Mouse (Mus musculus): ENCODE measurements around the gene Parp8. TPM values are rescaled to one million over a fixed set of nuclear protein-coding genes. Genes with fewer than 3 reads are reported as not detected.
A peak's percentile ranks its signal among the peaks of the same experiment; 100 is the strongest.

The Parp8 gene
- polyA plus RNA-seq, 1 experiment from 2014 or later: 20.4 TPM

- Histone ChIP-seq H3K9ac (no peak overlapping the region), H3K36me3 (0 out of 2 replicates have a peak, but pooled peaks cover 3% of the 10 kb centered on the region), H3K4me1 (peaks cover 4% of the 10 kb centered on the region; the same call in 1 of the 2 replicates), H3K4me2 (replicated peaks) (no peak overlapping the region), H3K4me3 (no peak overlapping the region), H3K27ac (no peak overlapping the region), H3K9me3 (replicated peaks) (no peaks in the 10 kb centered on the region), H3K27me3 (no peaks in the 10 kb centered on the region)
- WGBS: 74% methylated on average over 9 of the region's 9 CpGs
- ATAC-seq (ENCODE audit: low FRiP score): no peak
These were observed 140.9 kb downstream of the Parp8 start for GRCm38 (mm10) chr13:116884422-116884942.

- 0 out of 2 replicates have a peak, but pooled peaks cover 3% of the 10 kb centered on the region for H3K36me3 ChIP-seq
- H3K27ac ChIP-seq: no peak overlapping the region
- no peak overlapping the region for H3K4me3 ChIP-seq
- H3K4me1 ChIP-seq: peaks cover 4% of the 10 kb centered on the region; the same call in 1 of the 2 replicates
- H3K9me3 ChIP-seq (replicated peaks): no peaks in the 10 kb centered on the region
- no peak for ATAC-seq (ENCODE audit: low FRiP score)
- no peak overlapping the region for H3K9ac ChIP-seq
- no peaks in the 10 kb centered on the region for H3K27me3 ChIP-seq
- WGBS: 84% methylated on average over 7 of the region's 7 CpGs
- H3K4me2 ChIP-seq (replicated peaks): no peak overlapping the region
These were observed 143.1 kb downstream of the Parp8 start for GRCm38 (mm10) chr13:116882226-116882625.

- WGBS: 80% methylated on average over 10 of the region's 10 CpGs
These were observed 145.7 kb downstream of the Parp8 start for GRCm38 (mm10) chr13:116879580-116880192.

GRCm38 (mm10) chr13:116870221-116870620, 155.1 kb downstream of the Parp8 start:
- ATAC-seq (ENCODE audit: low FRiP score): no peak
- 70% methylated on average over 1 of the region's 1 CpGs for WGBS
- no peaks in the 10 kb centered on the region for H3K27me3 ChIP-seq
- no peaks in the 10 kb centered on the region for H3K4me1 ChIP-seq
- H3K36me3 ChIP-seq: 0 out of 2 replicates have a peak, but pooled peaks cover 4% of the 10 kb centered on the region
- no peak overlapping the region for H3K4me2 ChIP-seq (replicated peaks)
- H3K9me3 ChIP-seq (replicated peaks): no peaks in the 10 kb centered on the region
- no peak overlapping the region for H3K4me3 ChIP-seq
- H3K9ac ChIP-seq: no peak overlapping the region
- no peak overlapping the region for H3K27ac ChIP-seq

More at GRCm38 (mm10) chr13:116879580-116880192, 145.7 kb downstream of the Parp8 start:
- Histone ChIP-seq H3K36me3 (0 out of 2 replicates have a peak, but pooled peaks cover 3% of the 10 kb centered on the region), H3K9me3 (replicated peaks) (no peaks in the 10 kb centered on the region), H3K9ac (no peak overlapping the region), H3K4me3 (no peak overlapping the region), H3K4me1 (peaks cover 4% of the 10 kb centered on the region; the same call in 1 of the 2 replicates), H3K4me2 (replicated peaks) (no peak overlapping the region), H3K27ac (peak overlapping the region; percentile 26; the same call in 1 of the 2 replicates), H3K27me3 (no peaks in the 10 kb centered on the region)
- peak; percentile 65 for ATAC-seq (ENCODE audit: low FRiP score)

- Histone ChIP-seq H3K27me3 (no peaks in the 10 kb centered on the region), H3K9me3 (replicated peaks) (no peaks in the 10 kb centered on the region), H3K4me1 (no peaks in the 10 kb centered on the region), H3K4me2 (replicated peaks) (no peak overlapping the region), H3K36me3 (no peaks in the 10 kb centered on the region), H3K4me3 (no peak overlapping the region), H3K27ac (no peak overlapping the region), H3K9ac (no peak overlapping the region)
- whole genome bisulfite sequencing: 81% methylated on average over 5 of the region's 5 CpGs
- no peak for ATAC-seq (ENCODE audit: low FRiP score)
These were observed 181.4 kb downstream of the Parp8 start for GRCm38 (mm10) chr13:116843937-116844336.

GRCm38 (mm10) chr13:116830984-116831383, 194.4 kb downstream of the Parp8 start:
- Histone ChIP-seq H3K27ac (no peak overlapping the region), H3K9ac (no peak overlapping the region), H3K4me2 (replicated peaks) (no peak overlapping the region), H3K4me3 (no peak overlapping the region), H3K9me3 (replicated peaks) (no peaks in the 10 kb centered on the region), H3K27me3 (no peaks in the 10 kb centered on the region), H3K4me1 (no peaks in the 10 kb centered on the region), H3K36me3 (no peaks in the 10 kb centered on the region)
- ATAC-seq (ENCODE audit: low FRiP score): no peak

GRCm38 (mm10) chr13:116829015-116829414, 196.3 kb downstream of the Parp8 start:
- H3K36me3 ChIP-seq: no peaks in the 10 kb centered on the region
- no peak overlapping the region for H3K27ac ChIP-seq
- no peak overlapping the region for H3K9ac ChIP-seq
- H3K4me1 ChIP-seq: no peaks in the 10 kb centered on the region
- H3K4me2 ChIP-seq (replicated peaks): no peak overlapping the region
- 92% methylated on average over 3 of the region's 3 CpGs for WGBS
- H3K9me3 ChIP-seq (replicated peaks): no peaks in the 10 kb centered on the region
- no peak for ATAC-seq (ENCODE audit: low FRiP score)
- H3K27me3 ChIP-seq: no peaks in the 10 kb centered on the region
- no peak overlapping the region for H3K4me3 ChIP-seq

- H3K9ac ChIP-seq: no peak overlapping the region
- H3K4me2 ChIP-seq (replicated peaks): no peak overlapping the region
- no peak for ATAC-seq (ENCODE audit: low FRiP score)
- H3K9me3 ChIP-seq (replicated peaks): no peaks in the 10 kb centered on the region
- no peaks in the 10 kb centered on the region for H3K27me3 ChIP-seq
- H3K4me3 ChIP-seq: no peak overlapping the region
- H3K36me3 ChIP-seq: no peaks in the 10 kb centered on the region
- H3K4me1 ChIP-seq: no peaks in the 10 kb centered on the region
- H3K27ac ChIP-seq: no peak overlapping the region
- WGBS: 68% methylated on average over 1 of the region's 1 CpGs
These were observed 213.9 kb downstream of the Parp8 start for GRCm38 (mm10) chr13:116811456-116811855.

Other genes with a start within 250 kb of the Parp8 start
- gene Emb, start 183.0 kb upstream of the Parp8 start, polyA plus RNA-seq (2016; fragmentation: Nextera tagmentation; extraction: Ambion mirVana): 15.5 and 16.1 TPM in 2 replicates
- 0.62 and 0.69 TPM in 2 replicates for gene Gm17509, start 195.5 kb upstream of the Parp8 start, polyA plus RNA-seq (2016; fragmentation: Nextera tagmentation; extraction: Ambion mirVana)